Mouse (Mus musculus): ENCODE measurements around the gene Slc16a1.
"Not testable (repeated sequence)": the region's sequence is repeated elsewhere in the genome, so short reads cannot be mapped to it uniquely, and the experiment has no call there.

Gene Slc16a1

DNA sequence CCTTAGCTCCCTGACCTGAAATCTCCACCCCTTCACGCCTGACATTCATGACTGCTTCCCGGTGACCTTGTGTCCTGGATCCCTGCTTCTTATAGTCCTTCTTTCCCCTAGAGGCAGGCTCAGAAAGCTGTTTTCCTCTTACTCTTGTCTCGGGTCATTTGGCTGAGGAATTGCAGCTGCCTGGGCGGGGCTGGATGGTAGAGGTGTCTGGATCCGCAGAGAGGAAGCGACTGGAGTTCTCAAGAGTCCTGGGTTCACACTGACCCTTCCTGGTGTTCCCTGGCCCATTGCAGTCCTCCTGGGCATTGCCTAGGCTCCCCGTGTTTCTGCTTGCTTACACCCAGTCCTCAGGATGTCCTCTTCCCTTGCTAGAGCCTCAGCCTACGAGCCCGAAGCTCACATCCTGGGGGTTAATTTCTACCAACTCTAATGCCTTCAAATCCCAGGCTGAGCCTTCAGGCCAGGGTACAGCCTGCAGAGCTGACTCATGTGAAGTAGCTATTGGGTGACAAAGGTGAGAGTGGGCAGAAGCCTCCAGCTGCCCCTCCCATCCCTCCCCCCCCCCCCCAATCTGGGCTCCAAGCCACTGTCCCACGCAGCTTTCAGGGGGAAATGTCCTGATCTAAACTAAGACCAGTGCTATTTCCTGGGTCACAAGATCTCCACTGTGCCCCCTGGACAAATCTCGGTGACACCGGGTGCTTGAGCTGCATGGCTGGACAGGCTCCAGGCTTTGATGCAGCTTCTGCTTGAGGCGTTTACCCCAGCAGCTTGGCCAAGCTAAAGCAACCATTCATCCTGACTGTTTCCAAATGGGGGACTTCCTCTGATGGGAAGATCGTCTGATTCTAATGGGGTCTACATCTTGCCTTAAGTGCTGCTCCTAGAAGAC is 36.1 kb downstream of the Slc16a1 start:
- peak; percentile 39 for DNase-seq (ENCODE audit: low spot score)

DNA sequence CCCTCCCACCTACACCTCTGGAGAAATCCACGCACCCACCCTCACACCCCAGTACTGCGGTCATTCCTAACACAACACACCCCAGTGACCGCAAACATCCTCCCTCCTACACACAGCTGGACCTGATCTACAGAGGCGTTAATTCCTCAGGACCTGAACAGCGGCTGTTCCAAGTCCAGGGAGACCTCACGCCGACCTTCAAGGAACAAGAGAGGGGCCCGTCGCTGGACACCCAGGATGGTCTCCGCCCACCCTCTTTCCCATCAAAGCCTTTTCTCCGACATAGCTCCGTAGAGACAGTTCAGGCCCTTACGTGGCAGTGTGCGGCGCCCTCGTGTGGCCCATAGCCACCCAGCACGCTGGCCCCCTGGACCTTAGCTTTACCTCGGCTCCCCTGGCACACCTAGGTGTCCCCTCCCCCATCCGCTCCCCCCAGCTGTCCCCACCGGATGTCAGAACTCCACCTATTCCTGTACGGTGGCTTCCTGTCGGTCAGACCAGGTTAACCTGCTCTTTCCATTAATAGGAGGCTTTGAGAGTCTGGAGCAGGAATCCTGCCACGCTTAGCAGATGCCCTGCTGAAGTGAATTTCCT is 36.9 kb downstream of the Slc16a1 start:
- peak; percentile 58 for DNase-seq (ENCODE audit: low spot score)

DNA sequence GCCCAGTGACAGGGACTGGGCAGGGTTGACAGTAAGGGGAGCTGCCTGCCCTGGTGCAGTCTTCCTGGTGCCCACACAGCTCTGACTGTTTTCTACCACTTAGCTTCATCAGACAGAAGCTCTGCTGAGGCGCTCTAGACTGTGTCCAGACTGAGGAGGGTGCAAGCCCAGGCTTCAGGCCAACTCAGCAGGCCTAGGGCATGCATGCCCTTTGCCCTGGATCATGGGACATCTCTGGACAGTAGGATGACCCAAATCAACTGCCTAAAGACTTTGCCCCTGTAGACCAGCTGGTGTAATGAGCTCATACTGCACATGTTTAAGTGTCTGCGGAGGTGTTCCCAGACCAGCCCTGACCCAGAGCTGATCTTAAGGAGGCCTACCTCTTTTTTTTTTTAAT is 39.3 kb downstream of the Slc16a1 start:
- DNase-seq (ENCODE audit: low spot score) = no peak

DNA sequence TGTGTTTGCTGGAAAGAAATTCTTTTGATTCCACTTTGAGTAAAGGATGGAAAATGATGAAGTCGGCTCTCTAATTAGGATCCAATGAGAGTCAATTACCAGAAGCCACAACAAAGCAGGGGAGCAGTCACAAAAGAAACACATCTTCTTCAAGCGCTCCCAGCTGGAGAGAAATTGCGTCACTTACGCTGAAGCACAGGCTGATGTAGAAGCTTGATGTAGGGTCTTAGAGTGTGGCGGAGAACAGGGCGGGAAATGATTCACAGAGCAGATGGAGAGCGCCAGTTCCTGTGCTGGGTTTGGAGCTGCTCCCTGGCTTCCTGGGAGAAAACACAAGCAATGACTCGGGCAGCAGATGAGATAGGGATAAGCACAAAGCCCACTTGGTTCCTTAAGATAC is 40.4 kb downstream of the Slc16a1 start:
- no peak for DNase-seq (ENCODE audit: low spot score)

DNA sequence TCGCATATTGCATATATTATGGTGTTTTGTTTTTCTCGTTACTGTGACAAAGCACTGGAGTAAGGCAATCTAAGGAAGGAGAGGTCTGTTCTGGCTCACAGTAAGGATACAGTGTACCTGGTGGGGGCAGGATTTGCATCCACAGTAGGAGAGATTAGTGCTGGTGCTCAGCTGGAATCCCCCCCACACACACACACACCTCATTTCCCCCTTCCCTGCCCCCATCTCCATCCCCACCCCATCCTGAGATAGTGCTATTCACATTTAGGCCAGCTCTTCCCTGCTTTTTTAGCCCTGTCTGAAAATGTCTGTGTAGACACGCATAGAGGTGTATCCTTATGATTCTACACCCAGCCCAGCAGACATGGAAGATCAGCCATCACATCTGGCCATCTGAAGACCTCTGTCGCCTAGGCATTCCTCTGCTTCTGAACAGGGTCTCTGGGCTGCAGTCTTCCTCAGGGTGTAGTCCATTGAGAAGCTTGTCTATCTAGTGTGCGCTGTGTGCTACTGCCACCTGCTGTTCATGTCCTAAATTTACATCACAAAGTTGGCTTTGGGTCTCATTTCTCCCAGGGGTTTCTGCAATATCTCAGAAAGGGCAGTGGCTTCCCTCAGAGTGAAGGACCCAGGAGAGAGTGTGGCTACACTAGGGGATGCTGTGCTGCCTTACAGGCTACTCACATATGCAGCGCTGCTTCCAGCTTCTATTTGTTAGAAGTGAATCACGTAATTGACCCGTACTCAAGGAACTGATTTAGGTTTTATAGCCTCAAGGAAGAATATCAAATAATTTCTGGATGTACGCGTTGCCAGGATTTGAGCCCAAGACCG is 44.4 kb downstream of the Slc16a1 start:
- DNase-seq (ENCODE audit: low spot score) = peak; percentile 37

DNA sequence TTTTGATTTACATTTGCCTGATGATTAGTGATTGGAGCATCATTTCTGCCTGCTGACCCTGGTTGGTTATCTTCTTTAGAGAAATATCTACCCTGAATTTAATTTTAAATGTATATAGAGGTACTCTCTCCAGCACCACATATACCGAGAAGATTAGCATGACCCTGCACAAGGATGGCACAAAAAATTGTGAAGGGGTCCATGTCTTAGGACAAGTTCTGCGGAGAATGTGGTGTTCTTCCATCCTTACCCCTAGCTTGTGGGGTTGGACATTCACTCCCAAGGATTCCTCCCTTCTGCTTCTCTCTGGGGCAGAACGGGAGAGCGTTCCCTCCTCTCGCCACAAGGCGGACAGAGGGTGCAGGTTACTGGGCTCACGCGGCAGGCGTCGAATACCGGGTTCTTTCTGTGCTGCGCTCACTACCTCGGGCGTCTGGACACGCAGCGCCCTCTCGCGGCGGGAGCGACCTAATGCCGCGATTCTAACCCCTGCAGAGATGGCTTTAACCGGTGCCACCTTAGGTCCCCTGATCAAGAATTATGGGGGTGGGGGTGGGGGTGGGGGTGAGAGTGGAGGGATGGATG is 62.4 kb downstream of the Slc16a1 start:
- DNase-seq (ENCODE audit: low spot score) = peak; percentile 81

DNA sequence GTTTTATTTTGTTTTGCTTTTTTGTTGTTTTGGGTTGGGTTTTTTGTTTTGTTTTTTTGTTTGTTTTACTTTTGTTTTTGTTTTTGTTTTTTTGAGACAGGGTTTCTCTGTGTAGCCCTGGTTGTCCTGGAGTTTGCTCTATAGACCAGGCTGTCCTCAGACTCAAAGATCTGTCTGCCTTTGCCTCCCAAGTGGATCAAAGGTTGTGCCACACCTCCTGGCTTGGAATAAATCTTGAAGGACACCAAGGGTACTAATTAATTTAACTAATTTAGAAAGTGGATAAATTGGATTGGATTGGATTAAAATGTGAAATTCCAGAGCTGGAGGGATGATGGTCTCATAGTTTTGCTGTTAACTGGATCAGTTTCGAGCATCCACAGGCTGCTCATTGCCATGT is 63.3 kb downstream of the Slc16a1 start:
- no peak for DNase-seq (ENCODE audit: low spot score)

DNA sequence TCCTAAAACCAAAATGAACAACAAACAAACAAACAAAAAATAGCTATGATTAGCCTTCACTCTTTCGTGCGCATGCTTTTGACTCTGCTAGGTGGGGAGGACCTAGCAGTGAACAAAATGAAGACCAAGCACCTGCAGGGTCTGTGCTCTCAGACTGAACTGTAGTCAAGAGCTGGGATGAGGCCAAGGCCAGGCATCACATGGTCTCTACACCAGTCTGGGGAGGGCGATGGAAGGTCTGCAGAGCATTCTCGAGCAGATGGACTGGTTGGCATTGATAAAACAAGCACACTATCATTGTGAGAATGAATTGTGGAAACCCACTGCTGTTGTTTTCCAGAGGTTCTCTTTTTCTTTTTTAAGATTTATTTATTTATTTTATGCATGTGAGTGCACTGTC is 65.5 kb downstream of the Slc16a1 start:
- DNase-seq (ENCODE audit: low spot score) = no peak

DNA sequence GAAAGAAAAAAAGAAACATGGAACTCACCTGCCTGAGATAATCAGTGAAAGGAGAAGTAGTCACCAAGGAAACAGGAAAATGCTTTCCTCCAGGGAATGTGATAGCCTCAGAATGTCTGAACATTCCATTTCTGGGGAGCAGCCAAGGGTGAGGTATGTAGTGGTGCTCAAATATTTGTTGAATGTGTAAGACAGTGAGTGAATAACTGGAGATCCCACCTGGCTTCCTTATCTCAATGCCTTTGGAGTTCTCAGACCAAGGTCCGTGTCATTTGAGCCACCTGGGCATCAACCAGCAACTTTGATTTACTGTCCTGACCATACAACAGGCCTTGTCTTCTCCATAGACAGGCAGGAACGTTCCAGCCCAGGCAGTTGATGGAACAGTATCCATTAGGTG is 68.0 kb downstream of the Slc16a1 start:
- no peak for DNase-seq (ENCODE audit: low spot score)

DNA sequence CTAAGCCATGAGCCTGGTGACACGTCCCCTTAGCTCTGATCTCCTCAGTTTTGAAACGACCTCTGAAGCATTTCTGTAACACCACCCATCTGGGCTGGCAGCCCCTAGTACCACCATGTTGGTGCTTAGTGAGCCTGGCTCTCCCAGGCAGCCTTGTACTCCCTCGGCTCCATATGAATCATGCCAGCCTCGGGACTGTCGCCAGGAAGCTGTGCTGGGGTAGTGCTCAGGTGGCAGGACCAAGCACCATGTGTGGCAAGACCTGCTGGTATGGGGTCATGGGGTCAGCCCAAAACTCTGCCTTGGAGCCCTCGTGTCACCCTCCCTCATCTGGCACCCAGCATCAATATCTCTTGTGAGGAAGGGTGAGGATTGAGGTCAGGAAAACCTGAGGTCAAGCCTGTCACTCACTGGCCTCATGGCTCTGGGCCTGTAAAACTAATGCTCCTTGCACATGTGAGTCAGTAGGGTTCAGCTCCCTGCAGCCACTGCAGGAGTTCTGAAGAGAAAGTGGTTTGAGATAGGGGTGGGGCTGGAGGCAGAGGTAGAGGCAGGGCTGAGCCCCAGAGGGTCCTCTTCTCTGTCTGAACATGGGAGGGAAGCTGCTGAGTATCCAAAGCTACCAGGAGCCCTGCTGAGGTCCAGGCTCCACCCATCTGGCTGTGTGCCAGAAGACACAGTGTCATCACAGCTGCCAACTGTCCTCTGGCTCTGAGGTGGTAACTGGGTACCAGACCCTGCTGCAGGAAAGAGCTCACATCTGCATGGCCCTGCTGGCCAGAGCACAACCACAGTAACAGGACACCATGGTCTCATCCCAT is 68.7 kb downstream of the Slc16a1 start:
- not testable (repeated sequence) for DNase-seq (ENCODE audit: low spot score)

DNA sequence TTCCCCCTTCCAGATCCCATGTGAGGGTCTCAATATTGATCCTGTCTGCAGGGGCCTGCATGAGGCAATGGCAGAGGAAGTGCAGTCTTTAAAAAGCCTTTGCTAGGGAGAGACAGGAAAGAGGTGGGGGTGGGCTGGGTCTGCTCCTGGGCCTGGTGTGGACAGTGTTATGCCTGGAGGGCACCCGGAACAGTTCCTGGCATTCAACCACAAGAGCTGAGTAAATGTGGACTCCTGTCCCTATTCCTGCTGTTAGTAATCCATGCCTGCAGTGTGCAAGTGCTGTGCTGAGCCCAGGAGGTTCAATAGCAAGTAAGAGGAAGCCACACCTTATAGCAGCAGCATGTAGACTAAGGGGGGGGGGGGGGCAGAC is 69.3 kb downstream of the Slc16a1 start:
- DNase-seq (ENCODE audit: low spot score) = not testable (repeated sequence)

Data from testis, postnatal 14 days (tissue).